Mouse (Mus musculus) left cerebral cortex, postnatal 14 days (tissue): Measurements from ENCODE around the gene Mindy1. TPM values are rescaled to one million over a fixed set of nuclear protein-coding genes. Genes with fewer than 3 reads are reported as not detected.
A peak's percentile ranks its signal among the peaks of the same experiment; 100 is the strongest.

ENCODE experiments used
- DNase-seq, 2 experiments: peaks; one replicate each; pipeline ENCODE4 v3.0.0; 2021 to 2022; ENCODE audit warnings: low spot score in 2 of 2, mixed read lengths in 1 of 2
- intact Hi-C: fragments of 180-260 bp; cut with DNase I; formaldehyde crosslinking; loops from one replicate; pipeline ENCODE4 v1.15.1; 2025
- total RNA-seq, 2 experiments: library from RNA; stranded (reverse); gene quantifications; 2 replicates each; pipeline ENCODE4 v1.2.3; 2021

Mindy1 gene
- total RNA-seq, 2 experiments from 2014 or later: 23.5 to 25.5 TPM

DNA sequence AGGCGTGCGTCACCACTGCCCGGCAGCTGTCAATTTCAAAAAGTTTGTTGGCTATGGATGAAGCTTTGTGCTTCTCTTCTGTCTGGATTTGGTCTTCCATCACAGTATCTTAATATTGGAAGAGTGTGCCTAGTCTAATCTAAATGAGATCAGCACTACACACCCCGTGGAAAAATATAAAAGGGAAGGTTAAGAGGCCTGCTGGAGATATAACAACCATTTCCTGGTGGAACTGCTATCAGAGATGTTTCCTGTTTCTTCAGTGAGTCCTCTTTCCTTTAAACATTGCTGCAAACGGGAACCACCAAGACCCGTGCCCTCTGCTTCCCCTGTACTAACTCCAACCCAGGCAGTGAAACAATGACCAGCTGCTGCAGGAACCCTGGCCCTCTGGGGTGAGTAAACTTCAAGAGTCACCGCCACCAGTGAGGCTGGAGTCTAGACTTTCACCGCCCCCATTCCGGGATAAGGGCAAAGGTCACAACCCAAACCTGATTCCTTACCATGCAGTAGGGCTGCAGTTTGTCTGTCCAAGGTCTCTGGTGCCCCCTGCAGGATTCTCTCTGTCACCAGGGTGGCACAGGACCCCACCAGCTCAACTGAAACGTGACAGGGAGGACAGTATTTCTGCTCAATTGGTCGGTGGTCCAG, 17.9 kb upstream of the Mindy1 start:
- intact Hi-C loops: loop anchor here (5.0 kb wide), 1 partner anchor 121 kb away; the partner anchor contains the start of gene Tnfaip8l2
- peak; percentile 57 to 67 for DNase-seq

DNA sequence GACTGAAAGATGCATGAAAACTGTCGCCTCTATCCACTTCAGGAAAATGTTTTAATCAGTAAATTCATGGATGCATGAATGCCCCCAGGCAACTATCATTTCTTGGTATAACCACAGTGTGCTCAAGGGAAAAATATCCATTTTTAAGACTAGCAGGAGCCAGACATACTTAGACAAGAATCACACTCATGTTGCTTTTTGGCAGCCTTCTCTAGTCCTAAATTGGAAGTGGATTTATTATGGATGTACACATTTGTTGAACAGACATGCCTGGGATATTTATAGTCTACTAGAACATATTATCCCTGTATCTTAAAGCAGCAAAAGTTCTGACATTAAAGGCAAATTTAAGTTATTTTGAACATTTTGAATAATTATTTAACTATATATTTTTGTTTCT, 16.4 kb upstream of the Mindy1 start:
- intact Hi-C loops: loop anchor here (5.0 kb wide), 2 partner anchors 37 to 122 kb away; partner anchors contain the start of genes Cdc42se1 and Tnfaip8l2
- DNase-seq: peak; percentile 19 to 72

DNA sequence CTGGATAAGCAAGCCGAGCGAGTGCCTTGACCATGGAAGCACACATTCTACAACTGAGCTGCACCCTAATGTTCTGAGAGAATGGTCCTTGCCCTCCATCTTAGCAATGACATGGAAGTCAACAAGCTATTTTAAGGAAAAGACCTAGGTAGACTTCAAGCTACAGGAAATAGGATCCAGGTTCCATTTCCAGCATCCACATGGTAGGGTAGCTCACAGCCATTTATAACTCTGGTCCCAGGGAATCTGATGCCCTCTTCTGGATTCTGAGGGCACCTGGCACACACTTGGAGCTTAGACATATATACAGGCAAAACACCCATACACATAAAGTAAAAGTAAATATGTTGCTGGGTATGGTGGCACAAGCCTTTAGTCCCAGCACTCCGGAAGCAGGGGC, 15.1 kb upstream of the Mindy1 start:
- no peak for DNase-seq
- intact Hi-C loops: loop anchor here (5.0 kb wide), 1 partner anchor 39 kb away; the partner anchor contains the start of gene Cdc42se1

DNA sequence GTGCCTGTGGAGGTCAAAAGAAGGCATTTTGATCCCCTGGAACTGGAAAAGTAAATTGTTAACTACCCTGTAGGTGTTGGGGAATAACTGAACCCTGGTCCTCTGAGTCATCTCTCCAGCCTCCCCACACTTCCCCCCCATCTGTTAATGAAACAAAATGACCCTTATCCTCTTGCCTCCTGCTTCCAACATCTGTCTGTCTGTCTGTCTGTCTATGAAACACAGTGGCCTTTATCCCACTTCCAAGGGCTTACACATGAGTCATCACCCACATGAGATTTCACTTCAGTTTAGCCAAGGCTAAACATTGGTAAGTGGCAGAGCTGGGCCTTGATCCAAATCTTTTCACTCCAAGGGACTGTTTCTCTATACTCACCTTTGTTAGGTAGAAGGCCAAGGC, 13.3 kb upstream of the Mindy1 start:
- intact Hi-C loops: loop anchor here (5.0 kb wide), 1 partner anchor 41 kb away; the partner anchor contains the start of gene Cdc42se1
- DNase-seq: no peak

DNA sequence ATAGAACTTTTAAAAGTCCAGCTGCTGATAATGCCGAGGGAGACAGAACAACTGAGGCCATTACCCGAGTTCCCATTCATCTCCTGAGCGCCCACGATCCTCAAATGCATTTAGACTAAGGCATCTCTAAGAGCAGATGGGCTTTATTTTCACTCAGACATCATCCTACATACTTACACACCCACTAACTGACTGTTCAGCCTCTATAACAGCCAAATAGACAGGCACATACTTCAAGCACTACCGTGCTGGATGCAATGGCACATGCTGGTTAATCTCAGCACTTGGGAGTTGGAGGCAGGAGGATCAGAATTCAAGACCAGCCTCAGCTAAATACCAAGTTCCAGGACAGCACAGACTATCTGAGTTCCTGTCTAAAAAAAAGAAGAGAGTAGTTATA, 11.4 kb upstream of the Mindy1 start:
- intact Hi-C loops: loop anchor here (5.0 kb wide), 1 partner anchor 42 kb away; the partner anchor contains the start of gene Cdc42se1
- peak; percentile 43 to 48 for DNase-seq

DNA sequence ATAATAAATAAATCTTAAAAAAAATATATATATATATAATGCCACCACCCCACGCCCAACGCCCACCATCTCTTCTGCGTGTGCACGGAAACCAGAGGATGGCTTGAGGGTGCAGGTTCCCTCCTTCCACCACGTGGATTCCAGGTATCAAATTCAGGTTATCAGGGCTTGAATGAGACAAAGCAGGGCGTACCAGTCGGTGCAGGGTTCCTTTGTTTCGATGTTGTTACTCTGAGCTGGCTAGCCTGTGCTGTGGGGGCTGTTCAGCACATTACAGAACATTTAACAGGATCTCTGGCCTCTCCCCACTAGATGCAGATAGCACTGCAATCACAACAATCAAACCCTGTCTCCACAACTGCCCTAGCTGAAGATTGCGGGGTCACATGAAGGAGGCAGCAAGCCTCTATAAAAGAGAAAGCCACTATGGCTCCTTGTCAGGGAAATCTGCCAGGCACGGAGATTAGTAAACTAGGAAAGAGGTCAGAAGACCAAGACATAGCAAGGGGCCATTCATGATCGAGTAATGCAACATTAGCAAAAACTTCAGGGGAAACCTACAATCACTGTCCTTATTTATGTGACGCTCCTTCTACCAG, 10.3 kb upstream of the Mindy1 start:
- intact Hi-C loops: no loop called here
- no peak for DNase-seq

DNA sequence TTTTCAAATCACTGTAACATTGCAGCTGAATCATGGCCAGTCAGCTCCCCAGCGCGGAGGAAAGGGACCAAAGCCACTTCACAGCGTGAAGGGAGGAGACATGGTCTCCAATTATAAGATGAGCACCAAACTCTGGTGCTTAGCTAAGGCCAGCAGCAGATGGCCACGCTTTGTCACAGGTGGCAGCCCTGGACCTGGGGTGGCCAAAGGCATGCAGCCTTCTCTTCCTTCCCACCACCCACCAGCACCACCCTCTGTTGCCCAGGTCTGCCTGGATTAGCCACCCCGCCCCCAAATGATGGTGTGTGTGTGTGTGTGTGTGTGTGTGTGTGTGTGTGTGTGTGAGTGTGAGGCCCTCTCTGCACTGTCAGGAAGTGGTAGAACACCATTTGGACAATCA, 7.7 kb upstream of the Mindy1 start:
- intact Hi-C loops: no loop called here
- DNase-seq: no peak

DNA sequence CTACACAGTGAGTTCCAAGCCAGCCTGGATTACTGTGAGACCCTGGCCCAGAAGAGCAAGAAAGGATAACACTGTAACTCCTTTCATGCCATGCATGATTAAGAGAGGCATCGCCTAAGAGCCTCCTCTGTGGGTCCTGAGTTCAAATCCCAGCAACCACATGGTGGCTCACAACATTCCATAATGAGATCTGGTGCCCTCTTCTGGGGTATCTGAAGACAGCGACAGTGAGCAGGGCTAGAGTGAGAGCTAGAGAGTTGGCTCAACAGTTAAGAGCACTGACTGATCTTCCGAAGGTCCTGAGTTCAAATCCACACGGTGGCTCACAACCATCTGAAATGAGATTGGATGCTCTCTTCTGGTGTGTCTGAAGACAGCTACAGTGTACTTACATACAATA, 6.7 kb upstream of the Mindy1 start:
- no peak for DNase-seq
- intact Hi-C loops: no loop called here

- no peak for DNase-seq
- intact Hi-C loops: no loop called here
Measured at GRCm38 (mm10) chr3:95275161-95275560, 6.0 kb upstream of the Mindy1 start.

DNA sequence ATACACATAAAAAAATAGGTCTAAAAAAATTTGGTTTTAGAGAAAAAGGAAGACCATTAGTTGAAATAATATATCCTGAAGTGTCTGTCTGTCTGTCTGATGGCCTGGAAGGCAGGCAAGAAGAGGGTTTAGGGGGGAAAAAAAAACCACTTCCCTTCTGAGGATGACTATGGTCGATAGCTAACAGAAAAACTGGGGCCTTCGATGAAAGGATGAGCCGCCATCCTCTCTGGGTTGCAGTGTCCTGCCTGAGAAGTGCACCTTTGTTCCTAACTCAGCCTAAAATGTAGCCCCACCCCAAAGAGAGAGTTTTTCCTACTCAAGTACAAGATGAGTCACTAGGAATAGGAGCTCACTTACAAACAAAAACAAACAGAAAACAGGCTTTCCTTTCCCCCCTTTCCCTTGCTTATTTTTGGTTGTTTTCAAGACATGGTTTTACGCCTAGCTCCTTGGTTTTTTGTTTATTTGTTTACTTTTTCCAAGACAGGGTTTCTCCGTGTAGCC, 4.7 kb upstream of the Mindy1 start:
- no peak for DNase-seq
- intact Hi-C loops: no loop called here

- intact Hi-C loops: no loop called here
- no peak for DNase-seq
Measured at GRCm38 (mm10) chr3:95277149-95277551, 4.0 kb upstream of the Mindy1 start.

DNA sequence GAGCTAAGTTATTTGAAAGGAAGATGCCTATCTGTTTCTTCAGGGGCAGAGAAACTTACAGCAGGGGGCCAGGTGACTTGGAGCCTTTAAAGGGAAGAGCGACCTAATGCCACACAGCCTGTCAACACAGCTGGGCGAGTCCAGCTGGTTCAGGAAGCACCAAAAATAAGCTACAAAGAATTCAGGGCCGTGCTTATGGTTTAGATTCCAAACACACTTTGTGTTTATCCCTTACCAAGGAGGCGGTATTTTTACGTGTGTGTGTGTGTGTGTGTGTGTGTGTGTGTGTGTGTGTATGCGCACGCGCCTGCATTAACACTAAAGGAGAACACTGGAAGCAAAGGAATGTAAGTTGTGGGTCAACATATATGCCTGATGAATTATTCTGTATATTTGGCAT, 398 bp upstream of the Mindy1 start:
- peak; percentile 26 to 59 for DNase-seq
- intact Hi-C loops: loop anchor here (5.0 kb wide), 2 partner anchors 37 to 53 kb away; partner anchors contain the start of gene Cdc42se1

GRCm38 (mm10) chr3:95282381-95282864, 1.3 kb downstream of the Mindy1 start:
- intact Hi-C loops: loop anchor here (5.0 kb wide), 2 partner anchors 35 to 55 kb away; partner anchors contain the start of gene Cdc42se1
- DNase-seq: no peak

GRCm38 (mm10) chr3:95282865-95283588, 1.9 kb downstream of the Mindy1 start:
- intact Hi-C loops: loop anchor here (5.0 kb wide), 2 partner anchors 34 to 56 kb away; partner anchors contain the start of gene Cdc42se1

DNA sequence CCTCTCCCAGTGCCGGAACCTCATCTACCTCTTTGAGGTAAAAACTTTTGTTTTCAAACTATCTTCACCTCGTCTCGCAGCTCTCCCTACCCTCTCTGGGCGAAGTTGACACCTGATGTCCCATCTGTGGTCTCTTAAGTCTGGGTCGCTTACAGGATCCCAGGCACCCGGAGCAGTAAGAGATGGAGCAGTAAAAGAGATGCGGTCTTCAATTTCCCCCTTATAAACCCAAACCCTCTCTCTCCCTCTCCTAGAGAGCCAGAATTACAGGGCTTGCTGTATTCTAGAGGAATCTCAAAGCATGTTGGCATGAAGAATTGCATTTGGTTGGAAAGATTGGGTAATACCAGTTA, 2.4 kb downstream of the Mindy1 start:
- intact Hi-C loops: loop anchor here (5.0 kb wide), 2 partner anchors 34 to 56 kb away; partner anchors contain the start of gene Cdc42se1

More at GRCm38 (mm10) chr3:95282865-95283588, 1.9 kb downstream of the Mindy1 start:
- peak; percentile 64 to 72 for DNase-seq

DNA sequence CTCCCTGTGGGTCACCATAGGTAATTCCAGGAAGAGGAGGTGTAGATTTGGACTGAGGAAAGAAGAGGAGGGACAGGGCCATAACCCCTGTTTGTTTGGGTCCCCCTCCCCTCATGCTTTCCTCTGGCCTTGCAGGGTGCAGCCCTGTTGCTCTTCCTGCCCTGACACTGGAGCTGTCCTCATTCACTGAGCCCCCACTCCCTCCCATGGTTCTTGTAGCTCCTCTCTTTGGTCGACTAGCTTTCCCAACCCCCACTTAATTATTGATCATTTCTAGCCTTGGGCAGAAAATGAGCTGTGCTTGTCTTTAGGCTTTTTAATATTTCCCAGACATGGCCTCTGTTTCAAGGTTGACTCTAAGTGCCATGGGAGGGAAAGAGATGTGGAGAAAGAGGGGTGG, 2.9 kb downstream of the Mindy1 start:
- intact Hi-C loops: loop anchor here (5.0 kb wide), 2 partner anchors 33 to 57 kb away; partner anchors contain the start of gene Cdc42se1

More for the DNA sequence above, 2.4 kb downstream of the Mindy1 start:
- no peak for DNase-seq

DNA sequence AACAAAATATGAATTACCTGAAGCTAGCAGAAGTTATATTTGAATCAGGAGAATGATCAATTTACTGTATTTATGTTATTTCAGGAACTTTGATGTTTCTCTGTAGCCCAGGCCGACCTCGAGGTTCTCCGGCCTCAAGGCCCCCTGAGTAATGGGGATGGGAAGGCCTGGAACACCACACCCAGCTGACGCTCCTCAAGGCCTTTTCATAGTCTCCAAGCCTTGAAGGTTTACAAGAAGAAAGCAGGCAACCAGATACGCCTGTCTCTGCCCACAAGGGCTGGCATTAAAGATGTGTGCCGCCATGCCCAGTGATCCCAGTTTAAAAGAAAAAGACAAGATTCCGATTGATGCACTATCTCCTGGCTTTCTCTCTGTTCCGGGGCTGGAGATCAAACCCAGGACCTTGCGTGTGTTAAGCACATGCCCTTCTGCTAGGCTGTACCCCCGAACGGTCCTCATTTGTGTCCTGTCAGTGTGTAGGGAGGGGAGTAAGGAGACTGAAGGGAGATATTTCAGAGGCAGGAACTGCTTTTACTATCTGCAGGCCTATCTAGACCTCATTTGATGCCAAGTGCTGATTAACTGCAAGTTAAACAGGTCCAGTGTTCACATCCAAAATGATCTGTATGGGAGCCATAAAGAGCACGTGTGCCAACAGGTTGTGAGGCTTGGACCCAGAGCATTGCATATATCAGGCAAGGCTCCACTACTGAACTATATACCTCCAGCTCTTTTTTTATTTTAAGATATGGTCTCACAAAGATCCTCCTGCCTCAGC, 3.5 kb downstream of the Mindy1 start:
- intact Hi-C loops: loop anchor here (5.0 kb wide), 2 partner anchors 33 to 57 kb away; partner anchors contain the start of gene Cdc42se1

More for the DNA sequence above, 2.9 kb downstream of the Mindy1 start:
- no peak for DNase-seq

DNA sequence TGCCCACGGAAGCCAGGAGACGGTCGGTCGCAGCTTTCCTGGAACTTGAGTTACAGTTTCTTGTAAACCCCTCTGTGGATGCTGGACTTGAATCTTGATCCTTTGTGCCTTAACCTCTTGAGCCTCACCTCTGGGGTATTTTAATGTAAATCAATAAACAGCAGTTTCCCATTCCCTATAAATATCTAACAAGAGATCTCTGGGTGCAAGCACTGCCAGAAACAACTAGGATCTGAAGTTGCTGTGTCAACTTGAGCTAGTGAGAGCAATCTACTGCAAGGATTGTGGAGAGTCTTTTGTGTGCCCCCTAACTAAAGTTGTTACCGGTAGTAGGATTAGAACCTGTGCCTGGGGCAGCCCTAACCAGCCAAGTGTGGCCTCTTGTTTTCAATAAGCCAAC, 4.2 kb downstream of the Mindy1 start:
- no peak for DNase-seq

More for the DNA sequence above, 3.5 kb downstream of the Mindy1 start:
- no peak for DNase-seq

DNA sequence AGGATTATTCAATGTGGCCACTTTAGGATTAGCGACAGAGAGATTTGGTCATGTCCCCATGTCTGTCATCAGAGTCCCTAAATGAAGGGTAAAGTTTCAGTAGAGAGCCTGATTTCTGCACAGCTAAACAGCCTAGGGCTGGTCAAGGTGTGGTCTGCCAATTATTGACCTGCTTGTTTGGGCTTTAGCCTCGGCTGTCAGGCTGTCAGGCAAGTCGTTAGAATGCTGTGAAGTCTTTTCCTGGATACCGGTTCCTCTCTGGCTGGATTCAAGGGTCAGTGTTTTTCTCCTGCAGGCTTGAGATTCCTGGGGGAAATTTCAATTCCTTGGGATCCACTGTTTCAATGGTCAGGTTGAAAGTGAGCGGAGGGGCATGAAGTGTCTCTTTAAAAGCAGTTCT, 4.9 kb downstream of the Mindy1 start:
- intact Hi-C loops: no loop called here
- no peak for DNase-seq

More for the DNA sequence above, 4.2 kb downstream of the Mindy1 start:
- intact Hi-C loops: no loop called here
